Mouse (Mus musculus): ENCODE measurements at regions not wholly inside any gene's neighbourhood (a gene's known extent, or its start where the extent isn't known, plus 50 kb on each side); places are given as distances from the start of the nearest gene placed in this dataset.

DNA sequence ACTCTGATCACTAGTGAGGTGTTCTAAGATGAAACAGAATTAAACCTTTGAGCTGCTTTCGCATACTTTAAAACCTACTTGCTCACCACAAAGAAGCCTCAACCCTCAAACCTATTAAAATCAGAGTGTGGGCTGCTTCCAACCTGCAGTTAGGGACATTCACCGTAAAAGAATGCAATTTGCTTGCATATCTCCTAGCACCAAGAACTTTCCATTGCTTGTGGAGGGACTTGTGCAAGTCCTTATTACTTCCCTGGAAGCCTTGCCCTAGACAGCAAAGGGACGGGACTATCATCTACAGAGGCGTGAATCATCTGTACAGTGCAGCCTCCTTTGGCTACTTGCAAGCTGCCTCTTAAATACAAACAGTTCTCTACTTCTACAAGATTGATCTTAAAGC, 74.2 kb upstream of the Rnf152 start:
- no peaks in the 10 kb centered on the region for H3K9me3 ChIP-seq (ENCODE audit: control insufficient read depth, low read length)
- no peak for TF ChIP-seq POLR2A (IDR thresholded peaks at IDR 0.05; ENCODE audit: borderline replicate concordance, extremely low read depth, insufficient read depth, insufficient read length)
- no peaks in the 10 kb centered on the region for H3K27me3 ChIP-seq (ENCODE audit: control insufficient read depth, insufficient read depth, low read length)
- no peak overlapping the region for H3K4me3 ChIP-seq (replicated peaks; ENCODE audit: low read length)
- peaks cover 3% of the 10 kb centered on the region; the same call in 1 of the 2 replicates for H3K4me1 ChIP-seq (ENCODE audit: control insufficient read depth, insufficient read depth, low read length)
- H3K27ac ChIP-seq (replicated peaks; ENCODE audit: low read depth, low read length): no peak overlapping the region
- 79% methylated on average over 4 of the region's 4 CpGs for WGBS
- no peak overlapping the region for H3K9ac ChIP-seq (ENCODE audit: low read depth, low read length, severe bottlenecking)
- DNase-seq (ENCODE audit: low spot score) (no peak), ATAC-seq (ENCODE audit: low FRiP score, low read depth) (no peak)
- no peak overlapping the region for H3K4me2 ChIP-seq (replicated peaks; ENCODE audit: low read depth, low read length, severe bottlenecking)
- no peaks in the 10 kb centered on the region for H3K36me3 ChIP-seq (ENCODE audit: control insufficient read depth, insufficient read depth, low read length)

DNA sequence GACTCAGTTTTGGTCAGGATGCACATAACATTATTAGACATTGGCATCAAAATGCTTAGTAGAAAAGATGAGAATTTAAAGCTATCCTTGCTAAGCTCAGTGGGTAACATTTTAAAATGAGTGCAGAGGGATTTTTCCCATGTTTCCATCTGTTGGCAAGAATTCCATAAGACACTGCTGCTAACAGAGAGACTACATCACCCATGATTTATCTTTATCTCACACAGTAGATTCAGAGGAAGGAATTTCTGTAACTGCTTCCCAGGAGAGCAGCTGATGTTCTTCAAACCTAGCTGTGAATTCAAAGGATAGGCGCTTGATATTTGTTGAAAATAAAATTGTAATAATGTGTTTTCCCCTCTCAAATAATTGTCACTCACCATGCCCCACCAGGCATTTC, 71.7 kb upstream of the Rnf152 start:
- 74% methylated on average over 1 of the region's 1 CpGs for WGBS

DNA sequence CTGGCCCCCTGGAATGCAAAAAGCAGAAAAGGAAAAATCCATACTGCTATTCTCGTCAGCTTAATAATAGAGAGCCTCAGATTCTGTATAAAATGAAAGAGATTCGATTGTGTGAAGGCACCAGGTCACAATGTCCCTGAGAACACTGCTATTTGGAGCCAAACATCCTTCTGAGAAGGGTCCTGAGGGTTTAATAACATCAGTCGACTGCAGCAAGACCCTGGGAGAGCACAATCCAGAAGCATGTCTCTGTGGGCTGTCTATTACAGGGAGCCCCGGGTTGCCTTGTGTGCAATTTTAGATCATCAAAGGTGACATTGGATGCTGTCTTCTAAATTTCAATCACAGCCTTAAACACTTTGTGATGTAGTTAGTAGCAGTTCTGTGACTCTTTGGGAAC, 69.6 kb upstream of the Rnf152 start:
- Histone ChIP-seq H3K9me3 (ENCODE audit: control insufficient read depth, low read length) (no peaks in the 10 kb centered on the region), H3K4me2 (replicated peaks; ENCODE audit: low read depth, low read length, severe bottlenecking) (no peak overlapping the region), H3K4me3 (replicated peaks; ENCODE audit: low read length) (no peak overlapping the region), H3K4me1 (ENCODE audit: control insufficient read depth, insufficient read depth, low read length) (0 out of 2 replicates have a peak, but pooled peaks cover 5% of the 10 kb centered on the region), H3K36me3 (ENCODE audit: control insufficient read depth, insufficient read depth, low read length) (no peaks in the 10 kb centered on the region), H3K9ac (ENCODE audit: low read depth, low read length, severe bottlenecking) (no peak overlapping the region), H3K27me3 (ENCODE audit: control insufficient read depth, insufficient read depth, low read length) (no peaks in the 10 kb centered on the region), H3K27ac (replicated peaks; ENCODE audit: low read depth, low read length) (no peak overlapping the region)
- TF ChIP-seq POLR2A (IDR thresholded peaks at IDR 0.05; ENCODE audit: borderline replicate concordance, extremely low read depth, insufficient read depth, insufficient read length): no peak
- DNase-seq (ENCODE audit: low spot score) (no peak), ATAC-seq (ENCODE audit: low FRiP score, low read depth) (no peak)
- 57% methylated on average over 4 of the region's 4 CpGs for WGBS

More for the DNA sequence above, 71.7 kb upstream of the Rnf152 start:
- no peak overlapping the region for H3K4me2 ChIP-seq (replicated peaks; ENCODE audit: low read depth, low read length, severe bottlenecking)
- H3K9ac ChIP-seq (ENCODE audit: low read depth, low read length, severe bottlenecking): no peak overlapping the region
- H3K27ac ChIP-seq (replicated peaks; ENCODE audit: low read depth, low read length): no peak overlapping the region
- H3K4me1 ChIP-seq (ENCODE audit: control insufficient read depth, insufficient read depth, low read length): 0 out of 2 replicates have a peak, but pooled peaks cover 5% of the 10 kb centered on the region
- H3K27me3 ChIP-seq (ENCODE audit: control insufficient read depth, insufficient read depth, low read length): no peaks in the 10 kb centered on the region
- no peak overlapping the region for H3K4me3 ChIP-seq (replicated peaks; ENCODE audit: low read length)
- DNase-seq (ENCODE audit: low spot score) (no peak), ATAC-seq (ENCODE audit: low FRiP score, low read depth) (no peak)
- no peaks in the 10 kb centered on the region for H3K36me3 ChIP-seq (ENCODE audit: control insufficient read depth, insufficient read depth, low read length)
- no peaks in the 10 kb centered on the region for H3K9me3 ChIP-seq (ENCODE audit: control insufficient read depth, low read length)
- no peak for TF ChIP-seq POLR2A (IDR thresholded peaks at IDR 0.05; ENCODE audit: borderline replicate concordance, extremely low read depth, insufficient read depth, insufficient read length)

DNA sequence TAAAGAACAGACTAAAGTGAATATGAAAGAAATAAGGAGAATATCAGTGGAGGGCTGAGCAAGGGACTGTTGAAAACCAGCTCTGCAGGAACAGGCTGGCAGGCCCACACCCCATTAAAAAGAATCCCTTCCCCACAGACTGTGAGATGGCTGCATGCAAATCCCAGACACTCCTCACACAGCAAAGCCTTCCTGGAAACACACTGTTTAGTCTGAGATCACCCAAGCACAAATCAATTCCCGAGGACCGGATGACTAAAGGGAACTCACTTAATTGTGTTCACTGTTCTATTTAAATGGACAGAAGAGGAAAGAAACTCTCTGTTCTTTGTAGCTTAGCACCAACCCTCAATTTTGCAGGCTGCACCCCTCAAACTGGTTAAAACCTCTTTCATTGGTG, 66.9 kb upstream of the Rnf152 start:
- TF ChIP-seq POLR2A (IDR thresholded peaks at IDR 0.05; ENCODE audit: borderline replicate concordance, extremely low read depth, insufficient read depth, insufficient read length): no peak
- Histone ChIP-seq H3K27ac (replicated peaks; ENCODE audit: low read depth, low read length) (no peak overlapping the region), H3K4me3 (replicated peaks; ENCODE audit: low read length) (no peak overlapping the region), H3K4me1 (ENCODE audit: control insufficient read depth, insufficient read depth, low read length) (peaks cover 5% of the 10 kb centered on the region; the same call in 1 of the 2 replicates), H3K27me3 (ENCODE audit: control insufficient read depth, insufficient read depth, low read length) (no peaks in the 10 kb centered on the region), H3K9ac (ENCODE audit: low read depth, low read length, severe bottlenecking) (no peak overlapping the region), H3K36me3 (ENCODE audit: control insufficient read depth, insufficient read depth, low read length) (no peaks in the 10 kb centered on the region), H3K9me3 (ENCODE audit: control insufficient read depth, low read length) (no peaks in the 10 kb centered on the region), H3K4me2 (replicated peaks; ENCODE audit: low read depth, low read length, severe bottlenecking) (no peak overlapping the region)
- ATAC-seq (ENCODE audit: low FRiP score, low read depth): no peak
- no peak for DNase-seq (ENCODE audit: low spot score)
- WGBS: 63% methylated on average over 2 of the region's 2 CpGs

DNA sequence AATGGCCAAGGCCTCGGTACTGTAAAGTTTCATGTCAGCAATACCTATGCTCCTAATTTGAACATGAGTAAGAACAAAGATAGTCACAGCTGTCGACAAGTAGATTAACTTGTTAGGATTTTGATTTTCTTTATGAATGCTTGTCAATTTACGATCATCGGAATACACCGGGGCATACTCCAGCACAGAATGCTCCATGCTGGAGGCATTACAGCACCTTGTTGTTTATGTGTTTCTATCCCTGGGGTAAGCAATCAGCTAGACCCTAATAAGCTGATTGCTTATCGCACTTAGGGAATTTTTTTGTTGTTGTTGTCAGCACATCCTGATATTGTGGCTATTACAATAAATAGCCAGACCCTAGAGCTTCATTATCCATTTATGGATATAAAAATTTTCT, 66.4 kb upstream of the Rnf152 start:
- no peak overlapping the region for H3K4me3 ChIP-seq (replicated peaks; ENCODE audit: low read length)
- H3K4me1 ChIP-seq (ENCODE audit: control insufficient read depth, insufficient read depth, low read length): peaks cover 5% of the 10 kb centered on the region; the same call in 1 of the 2 replicates
- no peak overlapping the region for H3K9ac ChIP-seq (ENCODE audit: low read depth, low read length, severe bottlenecking)
- no peaks in the 10 kb centered on the region for H3K36me3 ChIP-seq (ENCODE audit: control insufficient read depth, insufficient read depth, low read length)
- no peak overlapping the region for H3K4me2 ChIP-seq (replicated peaks; ENCODE audit: low read depth, low read length, severe bottlenecking)
- no peaks in the 10 kb centered on the region for H3K27me3 ChIP-seq (ENCODE audit: control insufficient read depth, insufficient read depth, low read length)
- TF ChIP-seq POLR2A (IDR thresholded peaks at IDR 0.05; ENCODE audit: borderline replicate concordance, extremely low read depth, insufficient read depth, insufficient read length): no peak
- no peaks in the 10 kb centered on the region for H3K9me3 ChIP-seq (ENCODE audit: control insufficient read depth, low read length)
- ATAC-seq (ENCODE audit: low FRiP score, low read depth) (no peak), DNase-seq (ENCODE audit: low spot score) (no peak)
- no peak overlapping the region for H3K27ac ChIP-seq (replicated peaks; ENCODE audit: low read depth, low read length)
- WGBS: 86% methylated on average over 6 of the region's 6 CpGs
